Mouse (Mus musculus): ENCODE data around the gene C8b. TPM values are rescaled to one million over a fixed set of nuclear protein-coding genes. Genes with fewer than 3 reads are reported as not detected.

The C8b gene
- polyA plus RNA-seq (2017; shearing (Covaris generic)): not detected

DNA sequence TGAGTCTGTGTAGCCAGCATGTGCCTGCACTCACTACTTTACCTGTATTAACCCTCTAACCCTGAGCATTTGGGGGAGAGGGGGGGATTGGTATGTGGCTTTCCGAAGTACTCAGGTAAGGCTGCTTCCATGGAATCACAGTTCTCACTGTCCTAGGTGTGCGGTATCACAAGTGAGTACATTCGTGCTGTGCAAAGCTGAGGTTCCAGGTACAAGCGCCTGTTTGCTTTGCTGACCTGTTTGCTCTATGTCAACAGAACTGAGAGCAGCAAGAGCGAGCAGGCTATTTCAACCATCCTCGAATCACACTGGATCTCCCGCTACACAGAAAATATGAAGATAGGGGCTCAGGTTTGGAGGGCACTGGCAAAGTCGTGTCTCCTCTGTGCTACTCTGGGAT, at the start of gene C8b:
Gene C8b, plus strand, starts transcription at position 253 of the 400 bp plus-strand sequence.

Other genes with a start within 250 kb of the C8b start
- not detected for gene Gm17662, start 91.0 kb downstream of the C8b start, polyA plus RNA-seq (2017; shearing (Covaris generic))
- not detected for gene C8a, start 110.1 kb downstream of the C8b start, polyA plus RNA-seq (2017; shearing (Covaris generic))
- gene Fyb2, start 147.1 kb downstream of the C8b start, polyA plus RNA-seq (2017; shearing (Covaris generic)): not detected